Mouse (Mus musculus) gastrocnemius, postnatal 25 days (tissue): Measurements from ENCODE around the gene Ghrhr. TPM values are rescaled to one million over a fixed set of nuclear protein-coding genes. Genes with fewer than 3 reads are reported as not detected.

Experiments used
- DNase-seq: peaks from one replicate; pipeline ENCODE4 v3.0.0; 2022
- total RNA-seq, 2 experiments: library from RNA; stranded (reverse); gene quantifications; 1 replicate in 1 of 2; 2 replicates in 1 of 2; pipeline ENCODE4 v1.2.3; 2021

Ghrhr gene
- total RNA-seq, 2 experiments from 2014 or later: not detected

- DNase-seq: no peak
Measured at GRCm38 (mm10) chr6:55353711-55354445, 22.2 kb upstream of the Ghrhr start.

GRCm38 (mm10) chr6:55354456-55355117, 21.5 kb upstream of the Ghrhr start:
- no peak for DNase-seq

GRCm38 (mm10) chr6:55355575-55355974, 20.5 kb upstream of the Ghrhr start:
- no peak for DNase-seq

GRCm38 (mm10) chr6:55356017-55356703, 19.9 kb upstream of the Ghrhr start:
- peak; percentile 45 for DNase-seq

- no peak for DNase-seq
Measured at GRCm38 (mm10) chr6:55356976-55357635, 19.0 kb upstream of the Ghrhr start.

- no peak for DNase-seq
Measured at GRCm38 (mm10) chr6:55357636-55358031, 18.5 kb upstream of the Ghrhr start.

GRCm38 (mm10) chr6:55358731-55359143, 17.4 kb upstream of the Ghrhr start:
- DNase-seq: no peak

GRCm38 (mm10) chr6:55362663-55363062, 13.4 kb upstream of the Ghrhr start:
- no peak for DNase-seq

- no peak for DNase-seq
Measured at GRCm38 (mm10) chr6:55367126-55367525, 9.0 kb upstream of the Ghrhr start.

GRCm38 (mm10) chr6:55370831-55371230, 5.3 kb upstream of the Ghrhr start:
- no peak for DNase-seq

GRCm38 (mm10) chr6:55376511-55376910, 416 bp downstream of the Ghrhr start:
- peak; percentile 28 for DNase-seq

- no peak for DNase-seq
Measured at GRCm38 (mm10) chr6:55377461-55377860, 1.4 kb downstream of the Ghrhr start.

- DNase-seq: no peak
Measured at GRCm38 (mm10) chr6:55379641-55380335, 3.7 kb downstream of the Ghrhr start.

GRCm38 (mm10) chr6:55381966-55382365, 5.9 kb downstream of the Ghrhr start:
- no peak for DNase-seq

- peak; percentile 44 for DNase-seq
Measured at GRCm38 (mm10) chr6:55383897-55384296, 7.8 kb downstream of the Ghrhr start.

GRCm38 (mm10) chr6:55384356-55384951, 8.4 kb downstream of the Ghrhr start:
- DNase-seq: no peak

GRCm38 (mm10) chr6:55388546-55389169, 12.6 kb downstream of the Ghrhr start:
- DNase-seq: no peak

- no peak for DNase-seq
Measured at GRCm38 (mm10) chr6:55389321-55389720, 13.2 kb downstream of the Ghrhr start.

GRCm38 (mm10) chr6:55391814-55392213, 15.7 kb downstream of the Ghrhr start:
- no peak for DNase-seq

GRCm38 (mm10) chr6:55392453-55392852, 16.4 kb downstream of the Ghrhr start:
- DNase-seq: peak; percentile 28

- DNase-seq: no peak
Measured at GRCm38 (mm10) chr6:55394854-55395253, 18.8 kb downstream of the Ghrhr start.
